Mouse (Mus musculus) intestine, embryonic 14.5 days (tissue): ENCODE measurements around the gene Slc51b. TPM values are rescaled to one million over a fixed set of nuclear protein-coding genes. Genes with fewer than 3 reads are reported as not detected.

Experiments
- ATAC-seq: fragments of 200-750 bp; cut with Nextera tagmentation; replicated peaks from 2 replicates; pipeline ENCODE4 v1.8.0; 2017; ENCODE audit warnings: low read depth, moderate number of reproducible peaks, moderate TSS enrichment, moderate library complexity; ENCODE audit not compliant: low FRiP score, low TSS enrichment
- DNase-seq: peaks from one replicate; pipeline ENCODE4 v3.0.0-alpha.2; 2018; ENCODE audit warnings: low spot score
- H3K27ac ChIP-seq: fragments of 300-500 bp; sonication (generic); 2 replicates; pipeline ENCODE4 v1.5.1; 2014; ENCODE audit warnings: low read depth, mild to moderate bottlenecking, control low read depth
- H3K27me3 ChIP-seq: fragments of 300-500 bp; sonication (generic); replicated peaks from 2 replicates; pipeline ENCODE4 v1.6.1; 2014; ENCODE audit warnings: low read length, control low read depth; ENCODE audit not compliant: control insufficient read depth, insufficient read depth
- H3K36me3 ChIP-seq: fragments of 300-500 bp; sonication (generic); 2 replicates; pipeline ENCODE4 v1.6.1; 2014; ENCODE audit warnings: low read length, control low read depth; ENCODE audit not compliant: control insufficient read depth, insufficient read depth
- H3K4me1 ChIP-seq: fragments of 300-500 bp; sonication (generic); replicated peaks from 2 replicates; pipeline ENCODE4 v1.6.1; 2014; ENCODE audit warnings: low read length, control low read depth, mixed read lengths; ENCODE audit not compliant: control insufficient read depth, insufficient read depth
- H3K4me2 ChIP-seq: fragments of 300-500 bp; sonication (generic); 2 replicates; pipeline ENCODE4 v1.6.1; 2014; ENCODE audit warnings: low read length
- H3K4me3 ChIP-seq: fragments of 300-500 bp; sonication (generic); 2 replicates; pipeline ENCODE4 v1.5.1; 2014; ENCODE audit warnings: low read depth, low read length, control low read depth, mixed read lengths
- H3K9ac ChIP-seq: fragments of 300-500 bp; sonication (generic); 2 replicates; pipeline ENCODE4 v1.6.1; 2014; ENCODE audit warnings: mild to moderate bottlenecking, low read length
- H3K9me3 ChIP-seq: fragments of 300-500 bp; sonication (generic); 2 replicates; pipeline ENCODE4 v1.6.1; 2016; ENCODE audit warnings: low read length, control low read depth; ENCODE audit not compliant: control insufficient read depth
- WGBS: fragments of 180-500 bp; shearing (Covaris S2); extraction: QIAGEN DNeasy Blood & Tissue Kit; methylation state at CpG from one replicate; pipeline ENCODE4 v1.1.7; 2014; 5-methylcytosine and 5-hydroxymethylcytosine counted together
- polyA plus RNA-seq: library from polyadenylated mRNA; unstranded; fragments of >200 nt; fragmentation: Nextera tagmentation; extraction: Ambion mirVana; gene quantifications from 2 replicates; pipeline ENCODE4 v1.2.1, GENCODE M21; 2014

Gene Slc51b
- polyA plus RNA-seq, 1 experiment from 2014 or later: 0.80 TPM

DNA sequence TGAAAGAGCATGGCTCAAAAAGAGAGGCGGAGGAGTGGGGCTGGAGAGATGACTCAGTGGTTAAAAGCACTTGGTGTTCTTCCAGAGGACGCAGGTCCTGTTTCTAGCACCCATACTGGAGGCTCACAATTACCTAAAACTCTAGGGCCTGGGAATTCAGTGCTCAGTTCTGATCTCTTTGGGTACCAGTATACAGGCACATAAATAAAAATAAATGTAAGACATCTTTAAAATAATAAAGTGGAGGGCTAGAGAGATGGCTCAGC, 17.6 kb downstream of the Slc51b start:
- Histone ChIP-seq H3K4me2 (no peak overlapping the region), H3K36me3 (no peaks in the 10 kb centered on the region), H3K27ac (no peak overlapping the region), H3K4me1 (no peaks in the 10 kb centered on the region), H3K27me3 (peaks cover 35% of the 10 kb centered on the region), H3K9ac (no peak overlapping the region), H3K9me3 (no peaks in the 10 kb centered on the region), H3K4me3 (no peak overlapping the region)
- no peak for DNase-seq
- 90% methylated on average over 2 of the region's 2 CpGs for WGBS
- no peak for ATAC-seq

DNA sequence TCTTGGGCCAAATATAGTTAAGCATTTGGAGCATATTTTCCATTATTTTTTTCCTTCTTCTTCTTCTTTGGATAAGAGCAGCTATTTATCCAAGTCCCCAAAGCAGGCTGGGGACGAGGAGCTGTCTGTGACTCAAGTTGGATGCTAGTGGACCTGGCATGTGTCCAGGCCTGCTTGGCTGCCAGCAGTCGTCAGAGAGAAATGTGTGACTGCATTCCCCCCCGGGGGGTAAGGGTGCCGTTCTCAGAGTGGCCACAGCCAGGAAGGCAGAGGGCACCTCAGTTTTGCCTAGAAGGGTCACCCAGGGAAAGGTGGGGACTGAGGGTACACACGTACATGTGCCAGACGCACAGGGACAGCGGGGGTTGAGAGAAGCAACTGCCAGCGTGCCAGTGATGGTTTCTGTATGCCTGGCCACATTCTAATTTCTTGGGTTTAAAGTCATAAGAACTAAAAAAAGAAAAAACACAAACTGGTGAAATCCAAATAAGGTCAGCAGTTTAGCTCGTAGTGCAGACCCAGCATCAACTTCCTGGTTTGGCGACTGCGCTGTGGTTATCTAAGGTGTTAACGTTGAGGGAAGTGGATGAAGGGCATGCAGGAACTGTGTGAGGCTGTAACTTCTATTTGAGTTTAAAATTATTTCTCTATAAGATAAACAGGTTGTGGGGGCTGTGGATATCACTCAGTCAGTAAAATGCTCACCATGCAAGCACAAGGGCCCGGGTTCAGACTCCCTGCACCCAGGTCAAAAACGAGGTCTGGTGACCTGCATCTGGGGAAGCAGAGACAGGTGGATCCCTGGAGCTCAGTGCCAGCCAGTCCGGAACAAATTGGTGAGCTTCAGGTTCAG, 18.2 kb downstream of the Slc51b start:
- Histone ChIP-seq H3K36me3 (no peaks in the 10 kb centered on the region), H3K9me3 (no peaks in the 10 kb centered on the region), H3K4me3 (no peak overlapping the region), H3K27ac (no peak overlapping the region), H3K27me3 (peaks cover 39% of the 10 kb centered on the region), H3K4me1 (no peaks in the 10 kb centered on the region), H3K4me2 (no peak overlapping the region), H3K9ac (no peak overlapping the region)
- ATAC-seq (no peak), DNase-seq (no peak)
- WGBS: 72% methylated on average over 15 of the region's 15 CpGs

DNA sequence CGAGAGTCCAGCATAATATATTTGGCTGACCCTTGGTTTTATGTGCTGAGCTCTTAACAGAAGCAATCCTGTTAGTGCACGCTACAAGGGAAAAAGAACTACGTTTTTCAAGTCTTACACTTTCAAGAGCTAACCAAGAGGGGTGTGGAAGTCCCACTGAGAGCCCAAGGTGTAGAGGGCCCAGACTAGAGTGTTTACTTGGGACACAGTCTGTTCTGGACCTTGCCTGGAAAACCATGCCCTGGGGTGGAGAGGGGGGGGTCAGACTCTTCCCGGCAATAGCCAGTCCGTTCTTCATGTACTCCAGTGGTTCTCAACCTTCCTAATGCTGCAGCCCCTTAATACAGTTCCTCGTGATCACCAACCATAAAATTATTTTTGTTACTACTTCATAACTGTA, 22.8 kb downstream of the Slc51b start:
- H3K36me3 ChIP-seq: no peaks in the 10 kb centered on the region
- H3K4me1 ChIP-seq: peaks cover 3% of the 10 kb centered on the region; the same call in 1 of the 2 replicates
- H3K27ac ChIP-seq: no peak overlapping the region
- DNase-seq: no peak
- 80% methylated on average over 6 of the region's 6 CpGs for whole genome bisulfite sequencing
- ATAC-seq: no peak
- H3K9me3 ChIP-seq: no peaks in the 10 kb centered on the region
- no peak overlapping the region for H3K4me2 ChIP-seq
- no peak overlapping the region for H3K4me3 ChIP-seq
- no peak overlapping the region for H3K9ac ChIP-seq
- H3K27me3 ChIP-seq: peaks cover 75% of the 10 kb centered on the region

- H3K27ac ChIP-seq: no peak within 1 kb of the TSS
- peak; percentile 80 for DNase-seq
- WGBS: 1% methylated on average over 24 of the region's 24 CpGs
- peaks cover 78% of the 10 kb centered on the region for H3K27me3 ChIP-seq
- no peaks in the 10 kb centered on the region for H3K36me3 ChIP-seq
- H3K4me3 ChIP-seq: peak within 1 kb of the TSS; percentile 44
- peak within 1 kb of the TSS; percentile 37 for H3K9ac ChIP-seq
- peak within 1 kb of the TSS; percentile 74 for H3K4me2 ChIP-seq
- no peaks in the 10 kb centered on the region for H3K9me3 ChIP-seq
- peak; percentile 72; the same call in 1 of the 2 replicates for ATAC-seq
- peaks cover 3% of the 10 kb centered on the region; the same call in 1 of the 2 replicates for H3K4me1 ChIP-seq
Measured at GRCm38 (mm10) chr9:65398279-65398678, 24.5 kb downstream of the Slc51b start, which contains the start of gene Rasl12. TSS of gene Rasl12 (plus strand) at chr9:65398506.

- H3K9ac ChIP-seq: no peak overlapping the region
- 62% methylated on average over 2 of the region's 2 CpGs for WGBS
- peaks cover 89% of the 10 kb centered on the region for H3K27me3 ChIP-seq
- no peaks in the 10 kb centered on the region for H3K36me3 ChIP-seq
- H3K9me3 ChIP-seq: no peaks in the 10 kb centered on the region
- H3K4me3 ChIP-seq: no peak overlapping the region
- H3K4me1 ChIP-seq: peaks cover 3% of the 10 kb centered on the region
- ATAC-seq (no peak), DNase-seq (no peak)
- no peak overlapping the region for H3K4me2 ChIP-seq
- H3K27ac ChIP-seq: no peak overlapping the region
Measured at GRCm38 (mm10) chr9:65394360-65394759, 28.4 kb downstream of the Slc51b start.

DNA sequence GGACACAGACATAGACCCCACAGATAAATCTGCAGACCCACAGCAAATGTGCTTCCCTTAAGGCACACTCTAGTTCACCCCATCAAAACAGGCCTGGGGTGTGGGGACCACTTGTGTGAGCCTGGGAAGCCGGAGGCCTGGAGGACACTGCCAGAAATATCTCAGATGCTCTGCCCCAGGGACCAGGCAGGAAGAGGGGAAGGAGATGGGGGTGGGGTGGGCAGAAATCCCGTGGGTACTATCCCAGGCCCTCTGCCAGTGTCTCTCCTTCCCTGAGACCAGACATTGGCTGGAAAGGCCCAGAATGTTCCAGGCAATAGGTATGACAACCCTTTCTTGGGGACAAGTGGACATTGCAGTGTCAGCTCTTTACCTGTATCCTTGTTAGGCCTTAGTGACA, 29.1 kb downstream of the Slc51b start:
- H3K27ac ChIP-seq: no peak overlapping the region
- ATAC-seq: no peak
- 51% methylated on average over 2 of the region's 2 CpGs for WGBS

DNA sequence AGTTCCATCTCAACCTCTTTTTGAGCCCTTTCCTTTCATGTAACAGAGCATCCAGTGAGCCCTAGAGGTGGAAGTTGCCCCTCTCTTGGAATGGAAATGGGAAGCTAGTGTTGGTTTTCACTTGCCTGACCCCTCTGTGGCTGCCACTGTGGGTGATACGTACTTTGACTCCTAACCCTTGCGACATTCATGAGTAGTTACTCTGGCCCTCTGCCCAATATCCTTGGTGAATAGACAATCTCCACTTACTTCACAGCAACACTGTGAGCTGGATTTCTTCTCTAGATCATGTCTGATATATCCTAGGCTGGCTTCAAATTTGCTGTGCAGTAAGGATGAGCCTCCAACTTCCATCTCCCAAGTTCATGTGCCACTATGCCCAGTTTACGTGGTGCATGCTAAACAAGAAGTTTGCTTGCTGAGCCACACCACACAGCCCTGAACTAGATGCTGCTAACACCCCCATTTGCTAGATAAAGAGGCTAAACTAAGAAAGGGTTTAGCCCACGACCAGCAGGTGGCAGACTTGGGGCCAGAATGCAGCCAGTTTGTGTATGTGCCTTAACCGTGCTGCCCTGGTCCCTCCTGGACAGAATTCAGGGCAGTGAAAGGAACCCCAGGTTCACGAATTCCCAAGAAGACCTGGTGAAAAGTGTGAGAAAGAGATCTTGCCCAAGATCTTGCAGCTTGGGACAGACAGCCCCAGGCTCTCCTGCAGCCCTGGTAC, 30.0 kb downstream of the Slc51b start:
- DNase-seq (peak; percentile 85), ATAC-seq (no peak)
- WGBS: 28% methylated on average over 6 of the region's 6 CpGs
- no peak overlapping the region for H3K4me2 ChIP-seq
- no peak overlapping the region for H3K27ac ChIP-seq
- H3K4me3 ChIP-seq: no peak overlapping the region
- no peaks in the 10 kb centered on the region for H3K9me3 ChIP-seq
- H3K27me3 ChIP-seq: peaks cover 88% of the 10 kb centered on the region
- no peaks in the 10 kb centered on the region; the same call in 1 of the 2 replicates for H3K4me1 ChIP-seq
- no peak overlapping the region for H3K9ac ChIP-seq
- H3K36me3 ChIP-seq: no peaks in the 10 kb centered on the region

More for the DNA sequence above, 29.1 kb downstream of the Slc51b start:
- Histone ChIP-seq H3K36me3 (no peaks in the 10 kb centered on the region), H3K9ac (no peak overlapping the region), H3K4me1 (peaks cover 3% of the 10 kb centered on the region), H3K4me2 (no peak overlapping the region), H3K27me3 (peaks cover 89% of the 10 kb centered on the region), H3K9me3 (no peaks in the 10 kb centered on the region), H3K4me3 (no peak overlapping the region)
- no peak for DNase-seq

DNA sequence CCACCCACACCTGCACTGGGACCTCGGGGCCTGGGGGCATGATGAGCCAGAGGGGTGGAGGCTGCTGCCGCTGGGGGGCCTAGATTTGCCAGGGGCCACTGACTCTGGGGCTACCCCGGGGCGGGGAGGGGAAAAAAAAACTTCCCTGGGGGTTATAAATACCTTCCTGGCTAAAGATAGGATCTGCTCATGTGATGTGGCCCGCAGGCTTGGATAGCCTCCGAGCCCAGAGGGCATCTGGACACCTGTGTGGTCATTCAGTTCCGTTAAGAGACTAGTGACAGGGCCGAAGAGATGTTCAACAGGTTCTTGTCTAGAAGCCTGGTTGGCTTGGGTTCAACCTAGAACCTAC, 31.2 kb downstream of the Slc51b start, which contains the start of gene Kbtbd13:
Gene Kbtbd13 (minus strand): TSS at position 40 of the 352 bp plus-strand sequence.
- Histone ChIP-seq H3K9me3 (no peaks in the 10 kb centered on the region), H3K4me2 (peak within 1 kb of the TSS; percentile 55), H3K4me3 (peak within 1 kb of the TSS; percentile 37), H3K27ac (no peak within 1 kb of the TSS), H3K36me3 (no peaks in the 10 kb centered on the region), H3K27me3 (peaks cover 88% of the 10 kb centered on the region), H3K4me1 (no peaks in the 10 kb centered on the region; the same call in 1 of the 2 replicates), H3K9ac (peak within 1 kb of the TSS; percentile 12)
- 30% methylated on average over 8 of the region's 8 CpGs for WGBS
- no peak for DNase-seq
- ATAC-seq: no peak
